Mouse (Mus musculus) kidney, postnatal 36 days (tissue): ENCODE measurements around the gene Prrc2b.

ENCODE experiments used
- DNase-seq, 2 experiments: peaks; one replicate each; pipeline ENCODE4 v3.0.0; 2021 to 2022; ENCODE audit warnings: mixed read lengths in 2 of 2

Prrc2b gene

DNA sequence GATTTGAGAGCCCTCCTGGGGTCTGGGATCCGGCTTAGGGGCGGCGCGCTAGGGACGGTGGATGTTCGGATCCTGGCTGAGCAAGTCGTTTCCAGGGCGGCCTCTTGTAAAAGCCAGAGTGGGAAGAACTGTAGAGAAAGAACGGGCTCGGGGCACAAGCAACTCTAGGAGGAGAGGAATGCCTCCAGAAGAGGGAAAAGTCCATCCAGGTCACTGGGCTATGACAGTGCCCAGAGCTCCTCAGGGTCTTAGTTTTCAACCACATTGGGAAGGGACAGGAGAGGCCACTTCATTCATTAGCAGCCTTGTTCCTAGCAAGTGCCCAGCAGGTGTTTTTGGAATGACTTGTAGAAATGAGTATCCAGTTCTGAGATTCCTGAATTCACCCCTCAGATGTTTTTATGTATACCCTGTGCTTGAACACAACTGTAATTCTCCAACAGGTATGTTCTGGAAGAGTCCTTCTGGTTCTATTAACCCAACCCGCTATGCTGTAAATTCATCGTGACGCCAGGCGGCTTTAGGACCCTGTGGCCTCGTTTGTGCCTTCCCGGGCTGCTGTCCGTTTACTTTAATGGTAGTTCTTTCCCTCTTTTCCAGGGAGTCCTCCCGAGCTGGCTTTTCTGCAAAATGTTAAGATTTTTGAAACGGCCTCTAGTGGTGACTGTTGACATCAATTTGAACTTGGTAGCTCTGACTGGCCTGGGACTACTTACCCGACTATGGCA is 86.0 kb downstream of the Prrc2b start:
- DNase-seq, result peak; percentile 69 to 72

DNA sequence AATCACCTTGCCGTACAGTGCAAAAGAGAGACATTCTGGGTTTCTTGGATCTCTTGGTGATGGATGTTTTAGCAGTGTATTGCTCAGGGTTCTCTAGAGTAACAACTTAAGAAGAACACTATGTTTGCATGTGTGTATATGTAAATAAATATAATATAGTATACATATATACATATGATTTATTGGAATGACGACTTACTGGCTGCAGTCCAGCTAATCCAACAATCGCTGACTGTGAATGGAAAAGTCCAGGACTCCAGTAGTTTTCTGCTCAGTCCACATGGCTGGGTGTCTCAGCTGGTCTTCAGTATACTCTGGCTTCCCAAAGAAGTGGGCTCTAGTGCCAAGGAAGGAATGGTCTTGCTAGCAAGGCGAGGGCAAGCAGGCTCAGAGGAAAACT is 86.7 kb downstream of the Prrc2b start:
- no peak for DNase-seq

GRCm38 (mm10) chr2:32238708-32239435 is 88.0 kb downstream of the Prrc2b start:
- no peak for DNase-seq

DNA sequence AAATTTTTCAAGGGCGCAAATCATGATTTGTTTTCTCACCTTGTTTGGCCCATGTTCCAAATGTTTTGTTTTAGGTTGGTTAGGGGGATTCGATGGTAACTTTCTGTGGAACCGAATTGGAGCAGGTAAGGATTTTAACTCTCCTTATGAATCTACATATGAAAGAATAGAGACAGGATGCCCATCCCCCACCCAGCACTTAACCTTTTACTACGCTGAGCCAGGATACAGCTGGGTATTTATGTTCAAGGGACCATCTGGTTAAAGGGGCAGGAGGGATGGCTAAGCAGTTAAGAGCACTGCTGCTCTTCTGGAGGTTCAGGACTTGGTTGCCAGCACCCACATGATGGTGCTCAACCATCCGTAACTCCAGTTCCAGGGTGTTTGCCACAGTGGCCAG is 89.7 kb downstream of the Prrc2b start:
- no peak for DNase-seq

GRCm38 (mm10) chr2:32242986-32243385 is 92.1 kb downstream of the Prrc2b start:
- peak; percentile 48 to 55 for DNase-seq

GRCm38 (mm10) chr2:32246741-32247140 is 95.9 kb downstream of the Prrc2b start:
- no peak for DNase-seq

DNA sequence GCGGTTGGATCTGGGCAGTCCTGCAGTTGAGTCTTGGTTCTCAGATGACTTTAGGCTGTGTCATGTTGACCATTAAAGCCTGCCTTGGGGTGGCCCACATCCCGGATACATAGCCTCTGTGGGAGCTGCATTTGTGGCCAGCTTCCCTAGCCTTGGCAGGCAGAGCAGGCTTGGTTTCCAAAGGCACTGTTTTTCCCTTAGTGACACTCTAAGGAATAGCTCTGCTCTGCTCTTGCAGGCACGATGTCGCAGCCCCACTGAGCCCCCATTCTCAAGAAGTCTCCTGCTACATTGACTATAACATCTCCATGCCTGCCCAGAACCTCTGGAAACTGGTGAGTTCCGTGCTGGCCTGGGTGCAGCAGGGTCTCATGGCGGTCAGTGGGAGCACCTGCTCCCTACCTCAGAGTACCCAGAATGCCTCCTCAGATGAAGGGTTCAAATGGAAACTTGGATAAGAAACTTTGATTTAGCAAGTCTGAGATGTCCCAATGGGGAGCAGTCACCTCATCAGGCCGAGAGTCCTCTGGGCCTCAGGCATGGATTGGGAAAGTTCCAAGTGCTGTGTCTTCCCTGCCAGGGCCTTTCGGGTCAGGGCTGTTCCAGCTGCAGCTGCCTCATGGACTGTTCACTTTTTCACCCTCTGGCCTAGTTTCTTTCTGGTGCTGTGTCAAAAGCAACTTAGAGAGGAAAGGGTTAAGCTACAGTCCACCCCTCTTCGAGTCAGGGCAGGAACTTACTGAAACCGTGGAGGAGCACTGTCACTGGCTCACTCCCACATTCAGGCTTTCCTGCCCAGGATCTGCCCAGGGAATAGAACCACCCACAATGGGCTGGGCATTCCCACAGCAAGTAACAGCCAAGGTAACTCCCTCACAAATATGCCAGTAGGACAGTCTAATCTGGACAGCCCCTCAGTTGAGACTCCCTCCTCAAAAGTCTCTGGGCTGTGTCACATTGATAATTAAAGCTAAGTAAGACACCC is 97.8 kb downstream of the Prrc2b start:
- DNase-seq, result peak; percentile 64 to 70

DNA sequence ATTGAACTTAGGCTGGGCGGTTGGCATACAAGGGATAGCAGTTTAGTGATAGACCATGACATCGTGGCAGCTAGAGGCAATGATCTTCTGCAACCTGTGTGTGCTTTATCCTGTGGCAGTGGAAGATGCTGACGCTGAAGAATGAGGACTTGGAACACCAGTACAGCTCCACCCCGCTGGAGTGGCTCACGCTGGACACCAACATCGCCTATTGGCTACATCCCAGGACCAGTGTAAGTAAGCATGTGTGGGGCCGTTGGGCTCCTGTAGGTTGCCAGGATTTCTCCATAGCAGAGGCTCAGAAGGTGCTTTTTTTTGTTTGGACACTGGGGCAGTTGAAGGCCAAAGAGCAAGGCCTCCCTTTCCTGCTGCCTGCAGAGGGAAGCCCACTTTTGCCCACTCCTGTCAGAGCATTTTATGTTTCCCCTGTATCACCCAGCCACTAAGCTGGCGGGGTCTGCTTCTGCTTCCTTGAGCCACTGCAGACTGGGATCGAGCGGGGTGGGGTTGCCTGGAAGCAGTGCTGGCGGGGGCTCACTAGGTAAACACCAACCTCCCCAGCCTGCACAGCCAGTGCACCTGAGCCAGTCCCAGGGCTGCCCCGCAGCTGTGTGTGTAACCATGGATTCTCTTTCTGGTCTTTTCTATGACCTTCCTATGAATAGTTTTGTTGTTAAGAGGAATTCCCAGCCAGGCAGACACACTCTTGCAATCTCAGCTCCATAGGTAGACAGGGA is 101.1 kb downstream of the Prrc2b start:
- peak; percentile 37 to 45 for DNase-seq

GRCm38 (mm10) chr2:32252658-32253057 is 101.8 kb downstream of the Prrc2b start:
- DNase-seq, result no peak

- no peak for DNase-seq
Observed at GRCm38 (mm10) chr2:32253352-32253751, 102.5 kb downstream of the Prrc2b start.

- DNase-seq, result no peak
Observed at GRCm38 (mm10) chr2:32254563-32254962, 103.7 kb downstream of the Prrc2b start.

DNA sequence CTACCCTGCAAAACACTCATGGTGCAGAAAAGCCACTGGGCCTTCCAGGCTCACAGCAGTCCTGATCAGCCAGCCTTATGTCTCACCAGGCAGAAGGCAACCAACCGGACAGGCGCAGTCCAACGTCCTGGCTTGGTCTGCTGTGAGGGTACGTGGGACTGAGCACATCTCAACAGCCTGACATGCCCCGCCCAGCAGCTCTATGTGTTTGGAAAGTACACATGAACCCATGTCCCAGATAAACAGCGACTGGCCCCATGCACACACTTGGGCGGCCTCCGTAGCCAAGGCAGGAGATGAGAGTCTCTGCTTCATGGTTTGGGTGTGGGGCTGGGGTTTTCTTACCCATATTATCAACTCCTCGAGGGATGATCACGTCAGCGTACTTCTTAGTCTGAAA is 105.4 kb downstream of the Prrc2b start:
- no peak for DNase-seq

- DNase-seq, result peak; percentile 67 to 81
Observed at GRCm38 (mm10) chr2:32258887-32259533, 108.1 kb downstream of the Prrc2b start.

DNA sequence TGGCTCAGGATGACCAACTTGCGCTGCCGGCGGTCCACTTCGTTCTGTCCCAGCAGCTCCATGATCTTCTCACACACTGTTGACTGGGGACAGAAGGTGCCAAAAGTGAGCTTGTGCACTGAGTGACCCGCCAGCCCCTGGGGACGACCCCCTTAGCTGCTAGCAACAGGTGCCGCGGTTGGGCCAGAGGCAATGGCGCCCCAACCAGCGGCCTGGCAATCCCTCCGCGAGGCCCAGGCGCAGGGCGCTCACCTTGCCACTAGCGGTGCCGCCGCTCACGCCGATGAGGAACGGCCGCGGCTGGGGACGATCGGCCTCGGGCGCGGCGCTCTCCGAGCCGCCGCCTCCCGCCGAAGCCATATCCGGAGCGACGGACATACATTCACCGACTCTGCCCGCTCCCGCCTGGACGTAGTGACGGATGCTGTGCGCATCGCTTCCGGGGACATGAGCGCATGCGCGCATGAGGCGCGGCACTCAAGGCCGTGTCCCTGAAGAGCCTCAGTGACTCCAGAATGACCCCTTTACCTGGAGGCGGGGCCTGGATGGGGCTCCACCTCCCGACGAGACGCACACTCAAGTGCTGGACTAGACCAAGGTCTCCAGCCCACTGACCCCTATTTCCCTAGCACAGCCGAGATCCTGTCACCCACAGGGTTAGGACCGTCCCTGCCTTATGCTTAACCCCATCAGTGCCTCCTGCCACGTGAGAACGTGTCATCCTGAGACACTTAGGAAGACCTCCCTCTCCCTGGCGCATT is 109.0 kb downstream of the Prrc2b start, which contains the start of gene Uck1:
TSS of gene Uck1 (minus strand) at position 503 of the 761 bp plus-strand sequence.
- peak; percentile 94 to 95 for DNase-seq

DNA sequence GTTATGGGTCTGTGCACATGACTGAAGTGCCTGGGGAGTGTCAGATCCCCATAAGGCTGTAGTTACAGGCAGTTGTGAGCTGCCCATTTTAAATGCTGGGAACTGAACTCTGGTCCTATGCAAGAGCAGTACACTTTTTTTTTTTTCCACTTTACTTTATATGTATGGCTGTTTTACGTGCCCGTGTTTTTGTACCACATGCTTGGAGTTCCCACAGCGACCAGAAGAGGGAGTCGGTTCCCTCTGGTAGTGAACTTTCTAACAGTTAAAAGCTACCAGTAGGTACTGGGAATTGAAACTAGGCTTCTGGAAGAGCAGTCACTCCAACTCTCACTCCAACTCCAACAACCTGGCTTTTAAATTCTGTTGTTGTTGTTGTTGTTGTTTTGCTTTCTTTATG is 109.8 kb downstream of the Prrc2b start:
- DNase-seq, result peak; percentile 47 to 80

- DNase-seq, result peak in 1 of 2 experiments; percentile 30
Observed at GRCm38 (mm10) chr2:32275823-32276222, 124.9 kb downstream of the Prrc2b start.

GRCm38 (mm10) chr2:32282289-32282688 is 131.4 kb downstream of the Prrc2b start:
- DNase-seq, result no peak

- DNase-seq, result peak; percentile 77 to 81
Observed at GRCm38 (mm10) chr2:32282727-32283126, 131.8 kb downstream of the Prrc2b start.

DNA sequence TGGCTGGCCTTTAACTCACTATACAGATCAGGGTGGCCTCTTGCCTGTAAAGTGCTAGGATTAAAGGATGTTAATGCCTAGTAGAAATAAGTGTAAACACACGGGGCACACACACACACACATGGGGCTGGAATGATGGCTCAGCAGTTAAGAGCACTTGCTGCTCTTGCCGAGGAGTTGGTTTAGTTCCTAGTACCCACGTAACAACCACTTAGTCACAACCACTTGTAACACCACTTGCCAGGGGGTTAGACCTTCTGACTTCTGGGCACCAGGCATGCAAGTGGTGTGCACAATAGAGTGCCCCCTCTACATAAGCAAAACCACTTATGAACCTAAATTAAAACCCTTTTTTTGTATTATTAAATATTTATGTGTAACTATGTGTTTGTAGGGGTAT is 133.1 kb downstream of the Prrc2b start:
- DNase-seq, result no peak
